Mouse (Mus musculus) lung, adult 2 months (tissue): ENCODE measurements around the gene Frs3.

Source experiments
- CTCF ChIP-seq: fragments of 200-500 bp; IDR thresholded peaks from 2 replicates; pipeline ENCODE4 v1.5.1; 2011; ENCODE audit warnings: mild to moderate bottlenecking, low read length, control low read depth; ENCODE audit not compliant: insufficient read depth
- POLR2A ChIP-seq: fragments of 200-500 bp; IDR thresholded peaks from 2 replicates; pipeline ENCODE4 v1.6.1; 2011; ENCODE audit warnings: low read depth, mild to moderate bottlenecking, control low read depth, low read length, borderline replicate concordance; ENCODE audit errors: extremely low read depth

- no peak for TF ChIP-seq POLR2A
- no peak for TF ChIP-seq CTCF
Measured at GRCm38 (mm10) chr17:47669166-47669565, 19.7 kb upstream of the Frs3 start.
